Mouse (Mus musculus): ENCODE data around the gene Slc38a7. TPM values are rescaled to one million over a fixed set of nuclear protein-coding genes. Genes with fewer than 3 reads are reported as not detected.

Slc38a7 gene
- polyA plus RNA-seq, 1 experiment, result 26.2 TPM

DNA sequence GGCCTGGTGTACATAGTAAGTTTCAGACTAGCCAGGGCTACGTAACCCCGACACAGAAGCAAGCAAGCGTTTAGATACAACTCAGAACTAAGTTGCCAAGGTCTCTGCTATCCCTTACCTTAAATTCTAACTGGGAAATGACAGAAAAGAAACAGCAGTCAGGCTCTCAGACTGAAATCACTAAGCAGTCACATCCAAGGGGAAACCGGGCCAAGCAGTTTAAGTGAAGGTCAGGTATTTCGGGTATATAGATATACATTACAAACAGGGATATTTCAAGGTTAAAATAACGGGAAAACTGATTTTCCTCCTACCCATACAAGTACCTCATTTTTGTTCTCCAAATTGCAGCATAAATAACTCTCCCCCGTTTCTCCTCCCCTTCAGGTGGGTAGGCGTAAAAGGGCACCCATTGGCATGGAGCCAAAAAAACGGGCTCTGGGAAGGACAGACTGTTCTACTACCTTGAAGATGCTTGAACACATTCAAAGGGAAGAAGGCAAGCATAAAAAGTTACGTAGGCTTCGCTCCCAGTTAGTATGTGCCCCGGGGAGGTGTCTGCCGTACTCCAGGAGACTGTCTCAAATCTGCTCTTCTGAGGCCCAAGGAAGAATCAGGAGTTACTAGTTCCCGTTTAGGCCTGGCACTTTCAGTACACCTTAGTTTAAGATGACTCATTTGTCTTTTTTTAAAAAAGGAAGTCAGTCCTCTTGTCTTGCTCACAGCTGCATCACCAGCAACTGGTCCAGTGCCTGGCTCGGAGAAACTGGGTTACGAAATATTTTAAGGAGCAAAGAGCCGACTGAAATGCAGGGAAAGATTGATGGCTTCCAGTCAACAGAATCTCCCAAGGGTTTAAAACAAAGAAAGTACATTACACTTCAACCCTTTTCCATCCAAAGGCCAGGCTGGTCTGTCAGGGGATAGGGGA is 33.6 kb upstream of the Slc38a7 start:
- H3K79me2 ChIP-seq (ENCODE audit: control insufficient read depth, insufficient read depth), result peaks cover 62% of the 10 kb centered on the region
- H3K27me3 ChIP-seq (ENCODE audit: control insufficient read depth, insufficient read depth, insufficient read length), result no peaks in the 10 kb centered on the region

DNA sequence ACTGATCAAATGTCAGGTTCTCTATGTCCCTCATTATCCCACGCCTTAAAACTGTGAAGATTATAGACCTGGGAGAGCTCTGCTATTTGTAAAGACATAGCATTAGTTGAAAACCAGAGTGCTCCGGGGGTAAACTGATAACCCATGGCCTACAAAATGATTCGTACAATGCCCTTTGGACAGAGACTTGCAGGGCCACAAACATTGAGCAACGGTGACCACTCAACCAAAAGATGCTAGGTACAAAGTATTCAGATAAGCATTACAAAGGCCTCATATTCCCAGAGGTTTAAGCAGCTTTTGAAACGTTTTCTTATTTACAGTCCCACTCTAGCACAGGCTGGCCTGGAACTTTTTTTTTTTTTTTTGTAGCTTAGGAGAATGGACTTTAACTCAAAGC is 32.6 kb upstream of the Slc38a7 start:
- Histone ChIP-seq H3ac (ENCODE audit: control insufficient read depth, insufficient read length, low read depth) (no peak overlapping the region), H3K27me3 (ENCODE audit: control insufficient read depth, insufficient read depth, insufficient read length) (no peaks in the 10 kb centered on the region), H3K79me3 (ENCODE audit: low read depth) (peaks cover 56% of the 10 kb centered on the region), H3K79me2 (ENCODE audit: control insufficient read depth, insufficient read depth) (peaks cover 71% of the 10 kb centered on the region), H3K4me3 (ENCODE audit: insufficient read depth, poor library complexity, severe bottlenecking) (no peak overlapping the region), H3K36me3 (ENCODE audit: control insufficient read depth, insufficient read depth) (no peaks in the 10 kb centered on the region)
- TF ChIP-seq CTCF (IDR thresholded peaks at IDR 0.05; ENCODE audit: control insufficient read depth, insufficient read depth, insufficient read length), result no peak
- no peak for TF ChIP-seq USF1 (IDR thresholded peaks at IDR 0.05; ENCODE audit: low read depth)
- no peak for TF ChIP-seq MYOD1 (IDR thresholded peaks at IDR 0.05; ENCODE audit: control insufficient read depth, insufficient read length, low read depth)
- no peak for TF ChIP-seq CEBPB (IDR thresholded peaks at IDR 0.05; ENCODE audit: low read depth)
- no peak for TF ChIP-seq FOSL1 (IDR thresholded peaks at IDR 0.05; ENCODE audit: insufficient read depth, low read length, poor library complexity, severe bottlenecking)
- TF ChIP-seq MYOG (IDR thresholded peaks at IDR 0.05; ENCODE audit: control insufficient read depth, extremely low read depth, insufficient read length), result no peak

More for the DNA sequence above, 33.6 kb upstream of the Slc38a7 start:
- TF ChIP-seq CEBPB (IDR thresholded peaks at IDR 0.05; ENCODE audit: low read depth) (no peak), MYOG (IDR thresholded peaks at IDR 0.05; ENCODE audit: control insufficient read depth, extremely low read depth, insufficient read length) (no peak), MAX (IDR thresholded peaks at IDR 0.05) (no peak), CTCF (IDR thresholded peaks at IDR 0.05; ENCODE audit: control insufficient read depth, insufficient read depth, insufficient read length) (no peak), MYOD1 (IDR thresholded peaks at IDR 0.05; ENCODE audit: control insufficient read depth, insufficient read length, low read depth) (no peak), FOSL1 (IDR thresholded peaks at IDR 0.05; ENCODE audit: insufficient read depth, low read length, poor library complexity, severe bottlenecking) (no peak), USF1 (IDR thresholded peaks at IDR 0.05; ENCODE audit: low read depth) (no peak)
- H3K4me3 ChIP-seq (ENCODE audit: insufficient read depth, poor library complexity, severe bottlenecking), result peak overlapping the region; percentile 92
- H3K36me3 ChIP-seq (ENCODE audit: control insufficient read depth, insufficient read depth), result no peaks in the 10 kb centered on the region
- H3K79me3 ChIP-seq (ENCODE audit: low read depth), result peaks cover 52% of the 10 kb centered on the region
- H3ac ChIP-seq (ENCODE audit: control insufficient read depth, insufficient read length, low read depth), result peak overlapping the region; percentile 92

DNA sequence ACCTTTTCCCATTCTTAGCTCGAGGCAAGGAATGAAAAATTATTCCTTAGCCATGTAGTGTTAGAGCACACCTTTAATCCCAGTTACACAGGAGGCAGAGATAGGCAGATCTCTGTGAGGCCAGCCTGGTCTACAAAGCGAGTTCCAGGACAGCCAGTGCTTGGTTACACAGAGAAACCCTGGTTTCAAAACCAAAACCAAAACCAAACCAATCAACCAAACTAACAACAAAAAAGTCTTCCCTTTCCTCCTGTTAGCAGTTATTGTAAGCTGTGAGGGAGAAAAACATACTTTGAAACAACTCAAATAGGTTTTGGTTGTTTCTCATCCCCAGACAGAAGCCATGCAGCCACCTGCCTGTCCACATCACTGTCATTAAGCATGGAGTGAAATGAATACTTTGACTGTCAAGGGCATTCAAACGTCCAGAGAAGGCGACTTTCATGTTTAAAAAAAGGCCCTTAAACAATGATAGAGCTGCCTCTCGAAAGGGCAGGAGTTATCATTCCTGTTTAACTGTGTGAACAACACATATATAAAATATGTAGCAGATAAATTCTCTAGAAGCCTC is 32.0 kb upstream of the Slc38a7 start:
- Histone ChIP-seq H3K27me3 (ENCODE audit: control insufficient read depth, insufficient read depth, insufficient read length) (no peaks in the 10 kb centered on the region), H3K79me3 (ENCODE audit: low read depth) (peaks cover 61% of the 10 kb centered on the region), H3K36me3 (ENCODE audit: control insufficient read depth, insufficient read depth) (no peaks in the 10 kb centered on the region), H3ac (ENCODE audit: control insufficient read depth, insufficient read length, low read depth) (no peak overlapping the region), H3K4me3 (ENCODE audit: insufficient read depth, poor library complexity, severe bottlenecking) (no peak overlapping the region), H3K79me2 (ENCODE audit: control insufficient read depth, insufficient read depth) (peaks cover 78% of the 10 kb centered on the region)
- TF ChIP-seq MYOD1 (IDR thresholded peaks at IDR 0.05; ENCODE audit: control insufficient read depth, insufficient read length, low read depth) (peak; percentile 37), CEBPB (IDR thresholded peaks at IDR 0.05; ENCODE audit: low read depth) (no peak)

DNA sequence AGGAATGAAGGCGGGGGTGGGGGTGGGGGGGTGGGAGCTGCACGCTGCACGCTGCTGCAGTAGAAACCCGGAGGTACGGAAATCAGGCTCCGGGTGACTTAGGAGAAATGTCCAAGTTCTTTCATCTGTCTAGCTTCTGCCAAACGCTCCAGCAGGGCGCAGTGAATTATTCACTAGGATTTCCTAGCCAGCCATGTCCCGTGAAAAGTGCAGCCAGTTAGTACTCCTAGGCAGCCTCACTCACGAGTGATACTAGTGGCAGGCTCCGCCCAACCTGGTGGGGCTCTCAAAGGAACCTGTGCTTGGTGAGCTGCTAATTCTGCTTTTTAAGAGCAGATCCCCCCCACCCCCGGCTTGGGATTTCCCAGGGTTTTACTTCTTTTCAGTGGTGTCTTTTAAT is 31.2 kb upstream of the Slc38a7 start:
- Histone ChIP-seq H3K4me3 (ENCODE audit: insufficient read depth, poor library complexity, severe bottlenecking) (no peak overlapping the region), H3K79me2 (ENCODE audit: control insufficient read depth, insufficient read depth) (peaks cover 86% of the 10 kb centered on the region)
- TF ChIP-seq MAX (IDR thresholded peaks at IDR 0.05), result no peak
- no peak for TF ChIP-seq FOSL1 (IDR thresholded peaks at IDR 0.05; ENCODE audit: insufficient read depth, low read length, poor library complexity, severe bottlenecking)
- no peak for TF ChIP-seq CTCF (IDR thresholded peaks at IDR 0.05; ENCODE audit: control insufficient read depth, insufficient read depth, insufficient read length)

DNA sequence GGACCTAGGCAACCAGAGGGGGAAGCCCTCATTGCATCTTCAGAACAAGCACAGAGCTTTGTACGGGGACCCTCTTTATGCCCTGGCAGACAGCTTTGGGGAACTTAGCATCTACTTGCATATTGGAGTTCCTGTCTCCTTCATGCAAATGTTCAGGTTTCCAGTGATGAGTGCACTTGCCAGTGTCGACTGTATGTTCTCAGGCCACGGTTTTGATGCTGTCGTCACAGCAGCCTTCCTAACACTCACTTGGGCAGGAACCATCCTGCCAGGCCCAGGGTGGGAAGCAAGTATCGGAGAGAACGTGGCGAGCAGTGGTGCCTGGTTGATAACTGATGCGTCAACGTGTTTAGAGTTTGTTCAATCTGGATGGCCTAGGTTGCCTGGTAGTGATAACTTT is 28.9 kb upstream of the Slc38a7 start:
- Histone ChIP-seq H3K79me3 (ENCODE audit: low read depth) (peaks cover 67% of the 10 kb centered on the region), H3K4me3 (ENCODE audit: insufficient read depth, poor library complexity, severe bottlenecking) (no peak overlapping the region), H3ac (ENCODE audit: control insufficient read depth, insufficient read length, low read depth) (no peak overlapping the region), H3K27me3 (ENCODE audit: control insufficient read depth, insufficient read depth, insufficient read length) (no peaks in the 10 kb centered on the region), H3K36me3 (ENCODE audit: control insufficient read depth, insufficient read depth) (peaks cover 2% of the 10 kb centered on the region), H3K79me2 (ENCODE audit: control insufficient read depth, insufficient read depth) (peaks cover 98% of the 10 kb centered on the region)
- TF ChIP-seq MYOG (IDR thresholded peaks at IDR 0.05; ENCODE audit: control insufficient read depth, extremely low read depth, insufficient read length), result no peak
- no peak for TF ChIP-seq CTCF (IDR thresholded peaks at IDR 0.05; ENCODE audit: control insufficient read depth, insufficient read depth, insufficient read length)
- no peak for TF ChIP-seq FOSL1 (IDR thresholded peaks at IDR 0.05; ENCODE audit: insufficient read depth, low read length, poor library complexity, severe bottlenecking)
- TF ChIP-seq CEBPB (IDR thresholded peaks at IDR 0.05; ENCODE audit: low read depth), result no peak
- TF ChIP-seq MAX (IDR thresholded peaks at IDR 0.05), result no peak
- no peak for TF ChIP-seq MYOD1 (IDR thresholded peaks at IDR 0.05; ENCODE audit: control insufficient read depth, insufficient read length, low read depth)
- TF ChIP-seq USF1 (IDR thresholded peaks at IDR 0.05; ENCODE audit: low read depth), result no peak

More for the DNA sequence above, 31.2 kb upstream of the Slc38a7 start:
- Histone ChIP-seq H3K79me3 (ENCODE audit: low read depth) (peaks cover 66% of the 10 kb centered on the region), H3K36me3 (ENCODE audit: control insufficient read depth, insufficient read depth) (no peaks in the 10 kb centered on the region), H3ac (ENCODE audit: control insufficient read depth, insufficient read length, low read depth) (no peak overlapping the region), H3K27me3 (ENCODE audit: control insufficient read depth, insufficient read depth, insufficient read length) (no peaks in the 10 kb centered on the region)
